Mouse (Mus musculus) heart, adult 2 months (tissue): ENCODE data around the gene Fam160b1. TPM values are rescaled to one million over a fixed set of nuclear protein-coding genes. Genes with fewer than 3 reads are reported as not detected.
A peak's percentile ranks its signal among the peaks of the same experiment; 100 is the strongest.

ENCODE experiments used
- DNase-seq, 2 experiments: peaks; one replicate each; pipeline ENCODE4 v3.0.0; 2021
- H3K27ac ChIP-seq: fragments of 200-600 bp; 2 replicates; pipeline ENCODE4 v1.8.1; 2022
- H3K27me3 ChIP-seq: fragments of 200-500 bp; 2 replicates; pipeline ENCODE4 v1.6.1; 2012; ENCODE audit warnings: mild to moderate bottlenecking, low read length, inconsistent platforms, mixed read lengths; ENCODE audit not compliant: control insufficient read depth, insufficient read depth
- H3K36me3 ChIP-seq: fragments of 200-500 bp; 2 replicates; pipeline ENCODE4 v1.6.1; 2012; ENCODE audit warnings: low read length, inconsistent platforms; ENCODE audit not compliant: control insufficient read depth, insufficient read depth
- H3K4me1 ChIP-seq: fragments of 200-500 bp; 2 replicates; pipeline ENCODE4 v1.6.1; 2011; ENCODE audit warnings: low read length; ENCODE audit not compliant: control insufficient read depth, insufficient read depth
- H3K4me3 ChIP-seq: fragments of 200-600 bp; 2 replicates; pipeline ENCODE4 v1.8.1; 2022
- H3K79me2 ChIP-seq: fragments of 200-500 bp; replicated peaks from 2 replicates; pipeline ENCODE4 v1.6.1; 2012; ENCODE audit warnings: mild to moderate bottlenecking, inconsistent platforms, low read length, moderate library complexity, mixed read lengths; ENCODE audit not compliant: control insufficient read depth, insufficient read depth
- H3K9ac ChIP-seq: fragments of 200-500 bp; 2 replicates; pipeline ENCODE4 v1.6.1; 2012; ENCODE audit warnings: low read depth, mild to moderate bottlenecking, control low read depth, inconsistent platforms, low read length, mixed read lengths
- CTCF ChIP-seq: fragments of 200-600 bp; IDR thresholded peaks from 2 replicates; pipeline ENCODE4 v1.8.1; 2022; ENCODE audit warnings: antibody characterized with exemption, mild to moderate bottlenecking, moderate library complexity
- EP300 ChIP-seq: fragments of 200-500 bp; IDR thresholded peaks from 2 replicates; pipeline ENCODE4 v1.6.1; 2011; ENCODE audit warnings: low read depth, low read length, control low read depth; ENCODE audit not compliant: insufficient read depth
- POLR2A ChIP-seq: fragments of 200-500 bp; IDR thresholded peaks from 2 replicates; pipeline ENCODE4 v1.6.1; 2011; ENCODE audit warnings: mild to moderate bottlenecking, low read depth, low read length, control low read depth; ENCODE audit not compliant: insufficient read depth
- WGBS: fragments of 180-500 bp; shearing (Covaris S2); methylation state at CpG from one replicate; pipeline ENCODE4 v1.1.7; 2018; 5-methylcytosine and 5-hydroxymethylcytosine counted together
- intact Hi-C: fragments of 180-260 bp; cut with DNase I; formaldehyde crosslinking; loops from one replicate; pipeline ENCODE4 v1.15.1; 2025
- polyA plus RNA-seq: library from polyadenylated mRNA; depleted of rRNA; stranded (reverse); fragments of >200 nt; gene quantifications from 2 replicates; pipeline ENCODE4 v1.2.3, GENCODE M21; 2012
- total RNA-seq, 2 experiments: library from RNA; stranded (reverse); gene quantifications; 2 replicates each; pipeline ENCODE4 v1.2.3; 2021

The Fam160b1 gene
- total and polyA plus RNA-seq, 3 experiments, result 6.7 to 11.1 (median 10.6) TPM

GRCm38 (mm10) chr19:57333356-57333755 lies 27.1 kb upstream of the Fam160b1 start:
- no peaks in the 10 kb centered on the region for H3K79me2 ChIP-seq
- H3K36me3 ChIP-seq, result no peaks in the 10 kb centered on the region
- no peak overlapping the region for H3K9ac ChIP-seq
- no peak overlapping the region for H3K27ac ChIP-seq
- intact Hi-C loops, result no loop called here
- peaks cover 1% of the 10 kb centered on the region for H3K4me1 ChIP-seq
- H3K4me3 ChIP-seq, result no peak overlapping the region
- no peak for TF ChIP-seq CTCF
- no peak for TF ChIP-seq EP300
- no peak for TF ChIP-seq POLR2A
- no peaks in the 10 kb centered on the region for H3K27me3 ChIP-seq
- 83% methylated on average over 4 of the region's 4 CpGs for WGBS
- DNase-seq, result peak in 1 of 2 experiments; percentile 10

GRCm38 (mm10) chr19:57335135-57335534 lies 25.3 kb upstream of the Fam160b1 start:
- 90% methylated on average over 8 of the region's 8 CpGs for WGBS
- Histone ChIP-seq H3K27me3 (no peaks in the 10 kb centered on the region), H3K79me2 (no peaks in the 10 kb centered on the region), H3K36me3 (no peaks in the 10 kb centered on the region), H3K4me1 (no peaks in the 10 kb centered on the region), H3K4me3 (no peak overlapping the region), H3K9ac (no peak overlapping the region), H3K27ac (no peak overlapping the region)
- TF ChIP-seq CTCF (no peak), POLR2A (no peak)
- peak in 1 of 2 experiments; percentile 9 for DNase-seq
- intact Hi-C loops, result no loop called here

- Histone ChIP-seq H3K27ac (no peak overlapping the region), H3K79me2 (no peaks in the 10 kb centered on the region), H3K36me3 (no peaks in the 10 kb centered on the region), H3K9ac (no peak overlapping the region), H3K4me1 (no peaks in the 10 kb centered on the region; the same call in 1 of the 2 replicates), H3K4me3 (no peak overlapping the region), H3K27me3 (no peaks in the 10 kb centered on the region)
- no peak for TF ChIP-seq CTCF
- TF ChIP-seq EP300, result no peak
- TF ChIP-seq POLR2A, result no peak
- intact Hi-C loops, result no loop called here
- DNase-seq, result no peak
- WGBS, result 49% methylated on average over 13 of the region's 13 CpGs
These were observed 21.1 kb upstream of the Fam160b1 start for GRCm38 (mm10) chr19:57339281-57339864.

- H3K27me3 ChIP-seq, result no peaks in the 10 kb centered on the region
- TF ChIP-seq POLR2A (no peak), EP300 (no peak), CTCF (no peak)
- no peak for DNase-seq
- no peaks in the 10 kb centered on the region; the same call in 1 of the 2 replicates for H3K4me1 ChIP-seq
- intact Hi-C loops, result no loop called here
- no peak overlapping the region for H3K4me3 ChIP-seq
- H3K27ac ChIP-seq, result no peak overlapping the region
- H3K9ac ChIP-seq, result no peak overlapping the region
- WGBS, result 61% methylated on average over 8 of the region's 8 CpGs
- no peaks in the 10 kb centered on the region for H3K79me2 ChIP-seq
- H3K36me3 ChIP-seq, result no peaks in the 10 kb centered on the region
These were observed 19.4 kb upstream of the Fam160b1 start for GRCm38 (mm10) chr19:57340900-57341742.

GRCm38 (mm10) chr19:57343860-57344259 lies 16.6 kb upstream of the Fam160b1 start:
- no peak for DNase-seq
- no peak overlapping the region for H3K9ac ChIP-seq
- H3K36me3 ChIP-seq, result no peaks in the 10 kb centered on the region
- TF ChIP-seq CTCF (no peak), EP300 (no peak), POLR2A (no peak)
- H3K4me1 ChIP-seq, result no peaks in the 10 kb centered on the region; the same call in 1 of the 2 replicates
- intact Hi-C loops, result no loop called here
- 66% methylated on average over 5 of the region's 5 CpGs for WGBS
- no peaks in the 10 kb centered on the region for H3K79me2 ChIP-seq
- H3K27ac ChIP-seq, result no peak overlapping the region
- H3K27me3 ChIP-seq, result no peaks in the 10 kb centered on the region
- no peak overlapping the region for H3K4me3 ChIP-seq

GRCm38 (mm10) chr19:57344678-57345077 lies 15.8 kb upstream of the Fam160b1 start:
- DNase-seq, result no peak
- no peaks in the 10 kb centered on the region for H3K36me3 ChIP-seq
- no peaks in the 10 kb centered on the region for H3K27me3 ChIP-seq
- TF ChIP-seq EP300 (no peak), POLR2A (no peak), CTCF (no peak)
- intact Hi-C loops, result loop anchor here (5.0 kb wide), 1 partner anchor 417 kb away; no protein-coding TSS in a partner anchor
- H3K9ac ChIP-seq, result no peak overlapping the region
- no peak overlapping the region for H3K27ac ChIP-seq
- H3K4me1 ChIP-seq, result no peaks in the 10 kb centered on the region; the same call in 1 of the 2 replicates
- H3K79me2 ChIP-seq, result no peaks in the 10 kb centered on the region
- no peak overlapping the region for H3K4me3 ChIP-seq
- WGBS, result 72% methylated on average over 1 of the region's 1 CpGs
